Mouse (Mus musculus) lung, embryonic 14.5 days (tissue): ENCODE data around the gene Rora. TPM values are rescaled to one million over a fixed set of nuclear protein-coding genes. Genes with fewer than 3 reads are reported as not detected.

Source experiments
- ATAC-seq: fragments of 200-750 bp; cut with Nextera tagmentation; 2 replicates; pipeline ENCODE4 v1.8.0; 2017; ENCODE audit warnings: mild to moderate bottlenecking, moderate TSS enrichment, moderate library complexity; ENCODE audit not compliant: insufficient read depth
- DNase-seq: peaks from one replicate; pipeline ENCODE4 v3.0.0-alpha.2; 2015
- H3K27ac ChIP-seq: fragments of 300-500 bp; sonication (generic); 2 replicates; pipeline ENCODE4 v1.5.1; 2014; ENCODE audit warnings: low read depth, mild to moderate bottlenecking, moderate library complexity
- H3K27me3 ChIP-seq: fragments of 300-500 bp; sonication (generic); 2 replicates; pipeline ENCODE4 v1.6.1; 2014; ENCODE audit warnings: low read length, control low read depth; ENCODE audit not compliant: insufficient read depth
- H3K36me3 ChIP-seq: fragments of 300-500 bp; sonication (generic); 2 replicates; pipeline ENCODE4 v1.6.1; 2014; ENCODE audit warnings: control low read depth; ENCODE audit not compliant: insufficient read depth
- H3K4me1 ChIP-seq: fragments of 300-500 bp; sonication (generic); 2 replicates; pipeline ENCODE4 v1.6.1; 2014; ENCODE audit warnings: antibody characterized with exemption, control low read depth; ENCODE audit not compliant: insufficient read depth
- H3K4me2 ChIP-seq: fragments of 300-500 bp; sonication (generic); 2 replicates; pipeline ENCODE4 v1.6.1; 2014; ENCODE audit warnings: mild to moderate bottlenecking
- H3K4me3 ChIP-seq: fragments of 300-500 bp; sonication (generic); 2 replicates; pipeline ENCODE4 v1.5.1; 2014; ENCODE audit warnings: low read depth, low read length
- H3K9ac ChIP-seq: fragments of 300-500 bp; sonication (generic); 2 replicates; pipeline ENCODE4 v1.6.1; 2014
- H3K9me3 ChIP-seq: fragments of 300-500 bp; sonication (generic); 2 replicates; pipeline ENCODE4 v1.6.1; 2016; ENCODE audit warnings: low read depth, low read length, control low read depth
- CTCF ChIP-seq: IDR thresholded peaks from 2 replicates; pipeline ENCODE4 v1.5.1; 2016; ENCODE audit warnings: antibody characterized with exemption, low read depth
- WGBS: fragments of 180-500 bp; shearing (Covaris S2); extraction: QIAGEN DNeasy Blood & Tissue Kit; methylation state at CpG from one replicate; pipeline ENCODE4 v1.1.7; 2014; 5-methylcytosine and 5-hydroxymethylcytosine counted together
- polyA plus RNA-seq: library from polyadenylated mRNA; unstranded; fragments of >200 nt; fragmentation: Nextera tagmentation; extraction: Ambion mirVana; gene quantifications from 2 replicates; pipeline ENCODE4 v1.2.1, GENCODE M21; 2014

Rora gene
- polyA plus RNA-seq, 1 experiment from 2014 or later, result 5.9 TPM

- 80% methylated on average over 5 of the region's 5 CpGs for WGBS
Observed at GRCm38 (mm10) chr9:68899525-68900222, 246.1 kb downstream of the Rora start.

GRCm38 (mm10) chr9:68906361-68906883 lies 252.8 kb downstream of the Rora start:
- Histone ChIP-seq H3K9ac (no peak overlapping the region), H3K27ac (no peak overlapping the region), H3K4me3 (no peak overlapping the region), H3K4me1 (no peaks in the 10 kb centered on the region), H3K27me3 (no peaks in the 10 kb centered on the region), H3K36me3 (no peaks in the 10 kb centered on the region), H3K4me2 (no peak overlapping the region), H3K9me3 (no peaks in the 10 kb centered on the region)
- no peak for TF ChIP-seq CTCF
- DNase-seq, result no peak
- no peak for ATAC-seq
- 54% methylated on average over 6 of the region's 6 CpGs for WGBS

More at GRCm38 (mm10) chr9:68899525-68900222, 246.1 kb downstream of the Rora start:
- ATAC-seq (no peak), DNase-seq (peak; percentile 14)
- H3K27me3 ChIP-seq, result no peaks in the 10 kb centered on the region
- no peaks in the 10 kb centered on the region for H3K36me3 ChIP-seq
- H3K27ac ChIP-seq, result no peak overlapping the region
- H3K4me1 ChIP-seq, result no peaks in the 10 kb centered on the region
- H3K4me2 ChIP-seq, result no peak overlapping the region
- peak; percentile 47 for TF ChIP-seq CTCF
- no peak overlapping the region for H3K9ac ChIP-seq
- no peak overlapping the region for H3K4me3 ChIP-seq
- no peaks in the 10 kb centered on the region for H3K9me3 ChIP-seq

GRCm38 (mm10) chr9:68912483-68913151 lies 259.0 kb downstream of the Rora start:
- no peak overlapping the region for H3K4me2 ChIP-seq
- no peaks in the 10 kb centered on the region for H3K9me3 ChIP-seq
- DNase-seq (peak; percentile 35), ATAC-seq (no peak)
- WGBS, result 44% methylated on average over 8 of the region's 8 CpGs
- 0 out of 2 replicates have a peak, but pooled peaks cover 3% of the 10 kb centered on the region for H3K4me1 ChIP-seq
- H3K36me3 ChIP-seq, result no peaks in the 10 kb centered on the region
- TF ChIP-seq CTCF, result no peak
- no peak overlapping the region for H3K9ac ChIP-seq
- no peak overlapping the region for H3K4me3 ChIP-seq
- H3K27me3 ChIP-seq, result no peaks in the 10 kb centered on the region
- H3K27ac ChIP-seq, result no peak overlapping the region

- TF ChIP-seq CTCF, result no peak
- H3K27ac ChIP-seq, result no peak overlapping the region
- 74% methylated on average over 10 of the region's 10 CpGs for WGBS
- no peaks in the 10 kb centered on the region for H3K27me3 ChIP-seq
- H3K36me3 ChIP-seq, result no peaks in the 10 kb centered on the region
- DNase-seq (no peak), ATAC-seq (no peak)
- H3K4me1 ChIP-seq, result 0 out of 2 replicates have a peak, but pooled peaks cover 3% of the 10 kb centered on the region
- no peaks in the 10 kb centered on the region for H3K9me3 ChIP-seq
- H3K4me3 ChIP-seq, result no peak overlapping the region
- H3K4me2 ChIP-seq, result no peak overlapping the region
- no peak overlapping the region for H3K9ac ChIP-seq
Observed at GRCm38 (mm10) chr9:68913191-68913697, 259.7 kb downstream of the Rora start.

- Histone ChIP-seq H3K9ac (no peak overlapping the region), H3K4me2 (no peak overlapping the region), H3K9me3 (no peaks in the 10 kb centered on the region), H3K36me3 (no peaks in the 10 kb centered on the region), H3K4me3 (no peak overlapping the region), H3K4me1 (0 out of 2 replicates have a peak, but pooled peaks cover 3% of the 10 kb centered on the region), H3K27ac (no peak overlapping the region), H3K27me3 (no peaks in the 10 kb centered on the region)
- WGBS, result 67% methylated on average over 4 of the region's 4 CpGs
- no peak for DNase-seq
- no peak for ATAC-seq
- TF ChIP-seq CTCF, result no peak
Observed at GRCm38 (mm10) chr9:68914541-68915275, 261.1 kb downstream of the Rora start.

- H3K27me3 ChIP-seq, result no peaks in the 10 kb centered on the region
- no peak overlapping the region for H3K27ac ChIP-seq
- ATAC-seq (no peak), DNase-seq (peak; percentile 70)
- H3K36me3 ChIP-seq, result no peaks in the 10 kb centered on the region
- no peak overlapping the region for H3K4me3 ChIP-seq
- no peak overlapping the region for H3K4me2 ChIP-seq
- H3K9ac ChIP-seq, result no peak overlapping the region
- H3K4me1 ChIP-seq, result 0 out of 2 replicates have a peak, but pooled peaks cover 3% of the 10 kb centered on the region
- H3K9me3 ChIP-seq, result no peaks in the 10 kb centered on the region
- 71% methylated on average over 1 of the region's 1 CpGs for WGBS
- TF ChIP-seq CTCF, result no peak
Observed at GRCm38 (mm10) chr9:68916741-68917140, 263.2 kb downstream of the Rora start.
